Mouse (Mus musculus) C2C12 (cell line): ENCODE data around the gene Sobp.

Experiments
- CTCF ChIP-seq: IDR thresholded peaks from one replicate; pipeline ENCODE4 v1.5.1; 2011; ENCODE audit not compliant: control insufficient read depth, insufficient read depth, insufficient read length
- MAX ChIP-seq: IDR thresholded peaks from one replicate; pipeline ENCODE4 v1.6.1; 2011; ENCODE audit warnings: mild to moderate bottlenecking, control low read depth

DNA sequence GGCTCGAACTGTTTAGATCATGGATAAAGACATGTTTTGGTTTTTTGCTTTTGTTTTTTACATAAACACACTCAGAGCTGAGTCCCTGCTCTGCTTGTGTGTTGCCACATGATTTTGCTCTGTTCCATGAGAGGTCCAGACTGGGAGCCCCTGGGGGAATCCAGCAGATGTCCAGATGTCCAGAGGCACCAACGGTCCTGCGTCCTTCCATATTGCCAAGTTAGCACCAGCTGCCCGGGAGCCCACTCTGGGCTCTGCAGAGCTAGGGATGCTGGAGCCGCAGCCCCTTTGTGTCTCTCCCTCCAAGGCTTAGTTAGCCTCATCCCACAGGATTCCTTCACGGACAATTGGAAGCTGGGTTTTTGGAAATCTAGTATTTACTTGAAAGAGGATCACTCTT is 212.6 kb downstream of the Sobp start:
- TF ChIP-seq MAX: no peak
- TF ChIP-seq CTCF: no peak
